Mouse (Mus musculus): Measurements from ENCODE around the gene Ube2d3.

- TF ChIP-seq CTCF (IDR thresholded peaks at IDR 0.05; ENCODE audit: low read depth, low read length) (peak; percentile 86), POLR2A (IDR thresholded peaks at IDR 0.05; ENCODE audit: extremely low read depth, insufficient read depth, low read length) (no peak)
Observed at GRCm38 (mm10) chr3:135402201-135402658, 35.7 kb upstream of the Ube2d3 start.
